Mouse (Mus musculus) ES-E14 (cell line): Measurements from ENCODE around the gene Galnt2. TPM values are rescaled to one million over a fixed set of nuclear protein-coding genes. Genes with fewer than 3 reads are reported as not detected.

ENCODE experiments used
- DNase-seq: peaks from one replicate; pipeline ENCODE4 v3.0.0-alpha.2; 2013; ENCODE audit warnings: low read depth, low spot score
- H3K27ac ChIP-seq: 2 replicates; pipeline ENCODE4 v1.5.1; 2012; ENCODE audit warnings: low read depth, mild to moderate bottlenecking, low read length, moderate library complexity, mixed read lengths; ENCODE audit not compliant: poor library complexity, insufficient read depth, severe bottlenecking
- H3K36me3 ChIP-seq: 2 replicates; pipeline ENCODE4 v1.6.1; 2012; ENCODE audit warnings: mild to moderate bottlenecking, low read length, moderate library complexity, mixed read lengths; ENCODE audit not compliant: control insufficient read depth, poor library complexity, insufficient read depth, severe bottlenecking
- H3K4me1 ChIP-seq, 2 experiments: fragments of 150-350 bp in 1 of 2; sonication (generic) in 1 of 2; 2 replicates each; pipeline ENCODE4 v1.6.1; 2012; ENCODE audit warnings: low read length in 2 of 2, mild to moderate bottlenecking in 1 of 2, mixed read lengths in 1 of 2; ENCODE audit not compliant: control insufficient read depth in 2 of 2, insufficient read depth in 2 of 2, poor library complexity in 1 of 2
- H3K4me3 ChIP-seq, 2 experiments: fragments of 150-350 bp in 1 of 2; sonication (generic) in 1 of 2; 2 replicates each; pipeline ENCODE4 v1.5.1; 2012; ENCODE audit warnings: low read length in 2 of 2, low read depth in 1 of 2, mild to moderate bottlenecking in 1 of 2, mixed read lengths in 1 of 2; ENCODE audit not compliant: insufficient read depth in 1 of 2, poor library complexity in 1 of 2, severe bottlenecking in 1 of 2
- H3K9ac ChIP-seq: 2 replicates; pipeline ENCODE4 v1.6.1; 2012; ENCODE audit warnings: low read depth, mild to moderate bottlenecking, low read length, mixed read lengths; ENCODE audit not compliant: poor library complexity, insufficient read depth, severe bottlenecking
- H3K9me3 ChIP-seq: fragments of 150-350 bp; sonication (generic); 2 replicates; pipeline ENCODE4 v1.6.1; 2012; ENCODE audit warnings: low read depth, mild to moderate bottlenecking, low read length; ENCODE audit not compliant: control insufficient read depth, insufficient read depth
- CHD2 ChIP-seq: IDR thresholded peaks from 2 replicates; pipeline ENCODE4 v1.6.1; 2014; ENCODE audit warnings: mild to moderate bottlenecking, low read depth, low read length, inconsistent platforms
- HCFC1 ChIP-seq: IDR thresholded peaks from 2 replicates; pipeline ENCODE4 v1.6.1; 2012; ENCODE audit warnings: low read length, inconsistent platforms, borderline replicate concordance; ENCODE audit not compliant: insufficient read depth
- MAFK ChIP-seq: IDR thresholded peaks from 2 replicates; pipeline ENCODE4 v1.6.1; 2014; ENCODE audit warnings: mild to moderate bottlenecking, low read depth, low read length, inconsistent platforms; ENCODE audit not compliant: insufficient read depth
- ZC3H11A ChIP-seq: IDR thresholded peaks from 2 replicates; pipeline ENCODE4 v1.6.1; 2012; ENCODE audit warnings: low read depth, mild to moderate bottlenecking, inconsistent platforms, low read length, borderline replicate concordance
- ZNF384 ChIP-seq: IDR thresholded peaks from 2 replicates; pipeline ENCODE4 v1.6.1; 2012; ENCODE audit warnings: low read depth, low read length, inconsistent platforms
- in situ Hi-C, 2 experiments: fragments of 600-800 bp; cut with MboI; formaldehyde crosslinking; loops; one replicate each; pipeline ENCODE4 v1.15.1; 2025; ENCODE audit warnings: low sequenced_read_pairs in 2 of 2, inconsistent platforms in 1 of 2; ENCODE audit not compliant: unreplicated experiment in 2 of 2
- total RNA-seq: library from RNA; depleted of rRNA; stranded (reverse); fragments of 300-350 nt; gene quantifications from 2 replicates; pipeline ENCODE4 v1.2.3, GENCODE M21; 2012

Gene Galnt2
- total RNA-seq, 1 experiment, result 45.6 TPM

GRCm38 (mm10) chr8:124370422-124371183 lies 139.4 kb downstream of the Galnt2 start:
- Histone ChIP-seq H3K27ac (no peak overlapping the region), H3K36me3 (no peaks in the 10 kb centered on the region), H3K9me3 (no peaks in the 10 kb centered on the region), H3K9ac (no peak overlapping the region), H3K4me1 (peaks cover 0 to 2% of the 10 kb centered on the region in 2 experiments; a peak in 2 of 4 replicates), H3K4me3 (no peak overlapping the region)
- TF ChIP-seq ZNF384, result no peak
- TF ChIP-seq HCFC1, result no peak
- TF ChIP-seq MAFK, result no peak
- no peak for TF ChIP-seq CHD2
- no peak for TF ChIP-seq ZC3H11A
- DNase-seq, result peak; percentile 38
- in situ Hi-C loops, result no loop called here

GRCm38 (mm10) chr8:124371410-124372123 lies 140.4 kb downstream of the Galnt2 start:
- no peak for DNase-seq
- Histone ChIP-seq H3K27ac (no peak overlapping the region; the same call in 1 of the 2 replicates), H3K9me3 (no peaks in the 10 kb centered on the region), H3K4me3 (no peak overlapping the region), H3K9ac (no peak overlapping the region), H3K4me1 (peaks cover 0 to 2% of the 10 kb centered on the region in 2 experiments; a peak in 3 of 4 replicates), H3K36me3 (no peaks in the 10 kb centered on the region)
- TF ChIP-seq MAFK (no peak), ZNF384 (no peak), ZC3H11A (no peak), HCFC1 (no peak), CHD2 (no peak)
- in situ Hi-C loops, result no loop called here

- no peak overlapping the region for H3K9ac ChIP-seq
These were observed 142.6 kb downstream of the Galnt2 start for GRCm38 (mm10) chr8:124373753-124374152.

DNA sequence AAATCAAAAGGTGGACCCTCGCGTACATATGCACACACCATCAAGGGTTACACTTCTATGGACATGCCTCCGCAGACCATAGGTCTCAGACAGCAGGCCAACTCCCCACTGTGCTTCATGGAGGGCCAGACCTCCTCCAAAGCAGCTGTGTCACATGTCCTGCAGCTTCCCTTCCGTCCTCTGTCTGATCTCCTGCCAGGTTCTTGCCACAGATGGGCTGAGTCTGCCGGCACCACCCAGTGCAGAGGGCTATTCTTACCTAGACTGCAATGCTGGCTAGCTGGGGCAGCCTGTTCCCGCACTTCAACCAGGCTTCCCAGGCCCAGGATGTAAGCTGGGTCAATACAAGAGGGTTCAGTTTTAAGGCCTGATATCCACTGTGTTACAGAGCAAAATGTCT lies 144.0 kb downstream of the Galnt2 start:
- Histone ChIP-seq H3K9ac (no peak overlapping the region), H3K4me3 (no peak overlapping the region), H3K9me3 (no peaks in the 10 kb centered on the region), H3K36me3 (no peaks in the 10 kb centered on the region), H3K4me1 (peaks cover 0 to 2% of the 10 kb centered on the region in 2 experiments; a peak in 3 of 4 replicates), H3K27ac (no peak overlapping the region)
- no peak for TF ChIP-seq ZC3H11A
- no peak for TF ChIP-seq CHD2
- no peak for TF ChIP-seq MAFK
- no peak for TF ChIP-seq HCFC1
- no peak for TF ChIP-seq ZNF384
- DNase-seq, result no peak
- in situ Hi-C loops, result no loop called here

More at GRCm38 (mm10) chr8:124373753-124374152, 142.6 kb downstream of the Galnt2 start:
- no peak for TF ChIP-seq CHD2
- TF ChIP-seq MAFK, result no peak
- no peak for TF ChIP-seq ZNF384
- TF ChIP-seq ZC3H11A, result no peak
- no peak for TF ChIP-seq HCFC1
- H3K9me3 ChIP-seq, result no peaks in the 10 kb centered on the region
- H3K27ac ChIP-seq, result no peak overlapping the region
- in situ Hi-C loops, result no loop called here
- peaks cover 0 to 2% of the 10 kb centered on the region in 2 experiments; a peak in 3 of 4 replicates for H3K4me1 ChIP-seq
- DNase-seq, result no peak
- H3K36me3 ChIP-seq, result no peaks in the 10 kb centered on the region
- no peak overlapping the region for H3K4me3 ChIP-seq
